Mouse (Mus musculus): ENCODE data around the gene Gas7. TPM values are rescaled to one million over a fixed set of nuclear protein-coding genes. Genes with fewer than 3 reads are reported as not detected.

The Gas7 gene
- total RNA-seq, 1 experiment from 2014 or later, result 1.3 TPM

Other genes with a start within 250 kb of the Gas7 start
- not detected in 2 replicates for gene Myh4, start 217.4 kb upstream of the Gas7 start, total RNA-seq (2017)
- gene Myh8, start 178.3 kb upstream of the Gas7 start, total RNA-seq (2017), result not detected in 2 replicates
- gene Myh13, start 133.8 kb upstream of the Gas7 start, total RNA-seq (2017), result not detected in 2 replicates
- not detected in 2 replicates for gene Rcvrn, start 239.9 kb downstream of the Gas7 start, total RNA-seq (2017)